Mouse (Mus musculus): ENCODE data around the gene Ifna16. TPM values are rescaled to one million over a fixed set of nuclear protein-coding genes. Genes with fewer than 3 reads are reported as not detected.

Ifna16 gene
- polyA plus RNA-seq (2014; fragmentation: Nextera tagmentation; extraction: Ambion mirVana) = not detected in 2 replicates

DNA sequence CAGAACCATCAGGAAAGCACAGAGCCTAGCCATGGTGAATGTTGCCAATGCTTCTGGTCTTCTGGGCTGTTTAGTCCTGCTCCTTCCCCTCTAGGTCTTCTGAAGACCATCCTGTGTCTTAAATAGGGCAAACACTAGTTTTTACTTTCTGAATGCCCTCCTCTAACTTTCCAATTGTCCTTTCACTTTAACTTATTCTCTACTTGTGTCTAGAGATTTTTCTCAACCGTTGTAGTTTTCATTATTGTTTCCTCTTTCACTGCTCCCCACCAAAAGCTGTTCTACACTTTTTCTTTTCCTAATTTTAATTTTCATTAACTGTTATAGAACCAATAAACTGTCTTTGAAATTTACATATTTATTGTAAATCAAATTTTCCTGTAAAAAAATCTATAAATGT, at the start of gene Ifna16:
Ifna16 (minus strand) TSS at position 101 of the 400 bp plus-strand sequence.
- H3K4me1 ChIP-seq (ENCODE audit: control insufficient read depth, insufficient read depth, low read length) = no peaks in the 10 kb centered on the region
- no peak for ATAC-seq (ENCODE audit: low FRiP score)

DNA sequence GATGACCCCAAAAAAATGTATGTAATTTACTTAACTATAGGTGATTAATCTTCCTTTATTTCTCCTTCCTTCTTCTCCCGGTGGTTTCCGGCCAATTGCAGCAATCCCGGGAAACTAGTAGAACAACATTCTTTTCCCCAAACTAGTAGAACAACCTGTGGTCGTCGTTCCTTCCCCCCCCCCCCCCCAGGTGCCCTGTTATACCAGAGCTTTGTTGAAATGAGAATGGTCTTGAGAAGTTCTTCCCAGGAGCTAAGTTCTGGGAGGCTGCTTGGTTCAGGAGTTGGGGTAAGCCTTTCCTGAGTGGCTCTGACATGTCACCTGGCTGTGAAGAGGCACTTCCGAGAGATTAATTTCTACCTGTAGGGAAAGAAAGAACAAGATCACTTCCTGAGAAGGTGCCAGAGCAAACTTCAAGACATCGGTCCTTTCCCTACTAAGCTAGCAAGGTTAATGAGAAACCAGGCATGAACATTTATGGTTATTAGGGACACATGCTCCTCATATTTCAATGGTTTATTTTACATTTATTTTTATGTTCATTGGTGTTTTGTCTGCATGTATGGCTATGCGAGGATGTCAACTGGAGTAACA, 46.9 kb upstream of the Ifna16 start:
- Histone ChIP-seq H3K27ac (ENCODE audit: low read depth, low read length) (no peak overlapping the region), H3K4me1 (ENCODE audit: control insufficient read depth, insufficient read depth, low read length) (peaks cover 19% of the 10 kb centered on the region), H3K9me3 (ENCODE audit: control insufficient read depth, low read length) (no peaks in the 10 kb centered on the region), H3K27me3 (ENCODE audit: control insufficient read depth, insufficient read depth, low read length) (no peaks in the 10 kb centered on the region), H3K4me2 (no peak overlapping the region), H3K9ac (ENCODE audit: low read length) (no peak overlapping the region), H3K4me3 (ENCODE audit: low read depth, low read length) (no peak overlapping the region), H3K36me3 (ENCODE audit: control insufficient read depth, insufficient read depth, low read length) (0 out of 2 replicates have a peak, but pooled peaks cover 3% of the 10 kb centered on the region)
- DNase-seq (ENCODE audit: low spot score, missing footprints) (no peak), ATAC-seq (ENCODE audit: low FRiP score) (no peak)
- 68% methylated on average over 8 of the region's 8 CpGs for WGBS

More for the DNA sequence above, at the start of gene Ifna16:
- no peak within 1 kb of the TSS for H3K4me3 ChIP-seq (ENCODE audit: low read depth, low read length)
- no peaks in the 10 kb centered on the region for H3K9me3 ChIP-seq (ENCODE audit: control insufficient read depth, low read length)
- H3K4me2 ChIP-seq = no peak within 1 kb of the TSS
- H3K36me3 ChIP-seq (ENCODE audit: control insufficient read depth, insufficient read depth, low read length) = no peaks in the 10 kb centered on the region
- DNase-seq (ENCODE audit: low spot score, missing footprints) = no peak
- 100% methylated on average over 1 of the region's 1 CpGs for WGBS
- no peaks in the 10 kb centered on the region for H3K27me3 ChIP-seq (ENCODE audit: control insufficient read depth, insufficient read depth, low read length)
- H3K9ac ChIP-seq (ENCODE audit: low read length) = no peak within 1 kb of the TSS
- H3K27ac ChIP-seq (ENCODE audit: low read depth, low read length) = no peak within 1 kb of the TSS

DNA sequence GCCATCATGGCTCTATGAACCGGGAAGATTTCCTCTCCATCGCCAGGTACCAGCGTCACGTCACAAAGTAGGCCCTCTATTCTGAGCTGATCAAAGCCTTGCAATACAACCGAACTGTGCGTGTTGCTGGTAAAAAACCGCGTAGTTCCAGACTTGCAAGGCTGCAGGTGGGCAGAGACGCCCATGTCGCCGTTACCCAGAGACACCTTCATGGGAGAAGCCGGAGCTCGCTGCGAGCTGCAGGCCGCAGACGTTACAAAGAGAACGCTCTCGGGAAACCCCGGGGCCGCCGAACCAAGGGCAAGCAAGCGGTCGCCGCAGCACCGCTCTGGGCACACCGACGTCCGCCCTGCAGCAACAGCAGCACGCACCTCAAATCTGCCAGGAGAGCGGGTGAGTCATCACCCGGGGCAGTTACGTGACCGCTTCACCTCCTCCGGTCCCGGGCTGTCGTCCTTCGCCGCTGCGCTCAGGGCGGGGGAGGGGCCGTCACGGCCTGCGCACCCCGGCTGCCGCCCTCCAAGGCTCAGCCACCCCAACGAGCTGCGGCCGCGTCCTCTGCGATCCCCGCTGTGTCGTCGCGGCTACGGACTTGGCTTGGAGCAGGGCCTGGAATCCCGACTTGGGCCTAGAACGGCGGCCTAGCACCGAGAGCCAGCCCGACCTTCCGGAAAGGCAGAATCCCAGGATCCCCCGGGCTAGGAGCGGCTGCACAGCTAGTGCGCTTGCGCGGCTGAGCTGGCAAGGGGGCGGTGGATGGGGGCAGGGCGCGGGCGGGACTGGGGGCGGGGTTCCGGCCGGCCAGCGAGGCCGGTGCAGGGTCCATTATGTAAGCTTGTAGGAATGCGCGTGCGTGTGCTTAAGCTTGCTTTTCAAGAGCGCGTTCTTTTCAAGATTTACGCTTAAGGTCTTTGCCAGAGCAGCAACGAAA, 45.3 kb upstream of the Ifna16 start, which contains the start of the genes Gm26566 and Klhl9:
Gm26566 (plus strand) TSS at position 15 of the 931 bp plus-strand sequence.
Klhl9 (minus strand) TSS at position 675 of the 931 bp plus-strand sequence.
- peak; percentile 99 for DNase-seq (ENCODE audit: low spot score, missing footprints)
- H3K4me3 ChIP-seq (ENCODE audit: low read depth, low read length) = peak within 1 kb of the TSS; percentile 90
- ATAC-seq (ENCODE audit: low FRiP score) = peak; percentile 98
- under 1% methylated on average over 81 of the region's 82 CpGs for WGBS
- no peaks in the 10 kb centered on the region for H3K27me3 ChIP-seq (ENCODE audit: control insufficient read depth, insufficient read depth, low read length)
- H3K9me3 ChIP-seq (ENCODE audit: control insufficient read depth, low read length) = no peaks in the 10 kb centered on the region
- H3K4me1 ChIP-seq (ENCODE audit: control insufficient read depth, insufficient read depth, low read length) = peaks cover 20% of the 10 kb centered on the region
- peak within 1 kb of the TSS; percentile 75 for H3K4me2 ChIP-seq
- H3K36me3 ChIP-seq (ENCODE audit: control insufficient read depth, insufficient read depth, low read length) = peaks cover 6% of the 10 kb centered on the region
- H3K9ac ChIP-seq (ENCODE audit: low read length) = peak within 1 kb of the TSS; percentile 98
- peak within 1 kb of the TSS; percentile 96 for H3K27ac ChIP-seq (ENCODE audit: low read depth, low read length)

DNA sequence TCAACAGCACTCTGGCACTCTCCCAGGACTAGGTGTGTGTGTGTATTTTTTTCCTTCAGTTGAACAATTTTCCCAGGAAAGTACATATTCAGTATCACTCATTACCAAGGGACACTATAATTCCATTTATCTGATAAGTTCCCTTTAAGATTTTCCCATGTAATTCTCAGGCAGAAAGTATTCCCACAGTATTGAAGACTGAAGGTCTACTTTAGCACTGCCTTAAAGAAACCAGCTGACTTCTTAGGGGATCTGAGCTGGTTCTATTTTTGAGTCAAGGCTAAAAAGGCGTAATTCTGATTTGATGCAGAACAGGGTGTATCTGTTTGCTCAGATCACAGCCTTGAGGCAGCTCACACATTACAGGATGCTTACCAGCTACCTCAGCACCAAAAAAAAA, 42.0 kb upstream of the Ifna16 start:
- H3K9ac ChIP-seq (ENCODE audit: low read length) = no peak overlapping the region
- H3K4me2 ChIP-seq = peak overlapping the region; percentile 47
- H3K4me1 ChIP-seq (ENCODE audit: control insufficient read depth, insufficient read depth, low read length) = peaks cover 20% of the 10 kb centered on the region
- no peaks in the 10 kb centered on the region for H3K27me3 ChIP-seq (ENCODE audit: control insufficient read depth, insufficient read depth, low read length)
- WGBS = 73% methylated on average over 1 of the region's 1 CpGs
- no peak overlapping the region for H3K27ac ChIP-seq (ENCODE audit: low read depth, low read length)
- H3K4me3 ChIP-seq (ENCODE audit: low read depth, low read length) = peak overlapping the region; percentile 18; the same call in 1 of the 2 replicates
- DNase-seq (ENCODE audit: low spot score, missing footprints) = no peak
- ATAC-seq (ENCODE audit: low FRiP score) = no peak
- H3K9me3 ChIP-seq (ENCODE audit: control insufficient read depth, low read length) = no peaks in the 10 kb centered on the region
- H3K36me3 ChIP-seq (ENCODE audit: control insufficient read depth, insufficient read depth, low read length) = peaks cover 13% of the 10 kb centered on the region

DNA sequence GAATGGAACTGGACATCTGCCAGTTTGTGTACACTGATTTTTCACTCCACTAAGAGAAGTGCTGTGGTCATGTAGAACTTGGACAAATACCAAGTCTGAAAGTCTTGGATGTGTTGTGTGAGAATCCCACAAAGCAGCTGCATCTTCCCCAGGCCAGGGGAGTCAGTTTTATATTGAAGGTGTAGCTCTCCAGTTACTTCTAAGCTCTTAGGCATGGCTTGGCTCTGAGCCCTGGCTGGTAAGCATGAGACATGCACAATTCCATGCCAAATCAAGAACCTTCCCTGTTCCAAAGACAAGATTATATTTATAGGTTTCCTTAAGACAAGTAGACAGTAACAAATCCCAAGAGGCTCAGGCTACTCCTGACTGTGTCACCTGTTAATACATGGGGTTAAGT, 38.3 kb upstream of the Ifna16 start:
- no peak for DNase-seq (ENCODE audit: low spot score, missing footprints)
- Histone ChIP-seq H3K4me3 (ENCODE audit: low read depth, low read length) (no peak overlapping the region), H3K4me2 (no peak overlapping the region), H3K9ac (ENCODE audit: low read length) (no peak overlapping the region), H3K9me3 (ENCODE audit: control insufficient read depth, low read length) (no peaks in the 10 kb centered on the region), H3K4me1 (ENCODE audit: control insufficient read depth, insufficient read depth, low read length) (peaks cover 7% of the 10 kb centered on the region), H3K36me3 (ENCODE audit: control insufficient read depth, insufficient read depth, low read length) (peaks cover 12% of the 10 kb centered on the region), H3K27ac (ENCODE audit: low read depth, low read length) (no peak overlapping the region), H3K27me3 (ENCODE audit: control insufficient read depth, insufficient read depth, low read length) (no peaks in the 10 kb centered on the region)
- no peak for ATAC-seq (ENCODE audit: low FRiP score)

DNA sequence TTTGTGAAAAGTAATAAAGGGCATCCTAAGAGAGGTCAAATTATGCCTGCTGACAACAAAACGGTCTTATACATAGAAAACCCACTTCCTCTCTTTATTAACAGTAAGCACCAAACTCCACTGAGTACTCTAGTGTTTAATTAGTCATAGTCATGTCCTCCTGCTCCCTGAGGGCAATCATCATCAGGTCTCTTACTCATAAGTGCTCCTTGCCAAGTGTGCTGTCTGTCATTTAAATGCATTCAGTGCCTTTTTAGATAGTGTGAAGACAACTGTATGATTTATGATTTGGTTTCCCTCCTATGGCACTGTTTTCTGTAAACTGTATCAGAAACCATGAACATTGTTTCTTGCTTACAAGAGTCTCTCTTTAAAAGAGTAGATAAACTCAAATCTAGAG, 37.6 kb upstream of the Ifna16 start:
- no peak for ATAC-seq (ENCODE audit: low FRiP score)
- DNase-seq (ENCODE audit: low spot score, missing footprints) = no peak
- Histone ChIP-seq H3K4me2 (no peak overlapping the region), H3K9ac (ENCODE audit: low read length) (no peak overlapping the region), H3K27me3 (ENCODE audit: control insufficient read depth, insufficient read depth, low read length) (no peaks in the 10 kb centered on the region), H3K36me3 (ENCODE audit: control insufficient read depth, insufficient read depth, low read length) (peaks cover 12% of the 10 kb centered on the region), H3K27ac (ENCODE audit: low read depth, low read length) (no peak overlapping the region), H3K9me3 (ENCODE audit: control insufficient read depth, low read length) (no peaks in the 10 kb centered on the region), H3K4me1 (ENCODE audit: control insufficient read depth, insufficient read depth, low read length) (peaks cover 5% of the 10 kb centered on the region; the same call in 1 of the 2 replicates), H3K4me3 (ENCODE audit: low read depth, low read length) (no peak overlapping the region)
- 95% methylated on average over 1 of the region's 1 CpGs for WGBS

DNA sequence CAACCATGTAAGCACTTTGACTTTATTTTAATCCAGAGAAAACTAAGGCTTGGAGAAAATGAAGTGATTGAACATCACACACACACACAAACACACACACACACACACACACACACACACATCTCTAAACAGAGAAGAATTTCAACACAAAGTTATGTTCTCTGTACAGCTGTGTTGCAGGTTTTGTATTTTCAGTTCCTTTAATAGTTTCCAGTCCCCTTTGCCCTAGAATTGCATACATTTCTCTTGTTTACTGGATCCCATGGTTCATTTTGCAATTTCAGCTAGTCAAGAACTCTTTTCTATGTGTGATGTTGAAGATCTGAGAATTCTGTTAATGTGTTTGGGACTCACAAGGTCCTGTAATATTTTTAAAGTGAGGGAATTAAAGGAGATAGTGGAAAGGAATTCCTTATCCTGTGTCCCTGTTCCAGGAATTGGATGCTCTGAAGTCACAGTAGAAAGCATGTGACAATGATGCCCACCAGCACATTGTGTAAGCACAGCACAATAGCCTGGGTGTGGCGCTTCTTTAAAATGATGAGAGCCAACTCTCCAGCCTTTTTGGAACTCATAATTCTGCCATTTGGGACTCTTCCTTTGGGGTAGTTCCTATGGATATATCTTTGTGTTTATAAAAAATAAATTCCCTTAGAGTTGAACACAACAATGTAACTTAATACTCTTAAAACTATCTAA, 30.6 kb upstream of the Ifna16 start:
- no peak overlapping the region for H3K4me2 ChIP-seq
- 91% methylated on average over 1 of the region's 1 CpGs for WGBS
- H3K27ac ChIP-seq (ENCODE audit: low read depth, low read length) = no peak overlapping the region
- no peaks in the 10 kb centered on the region for H3K27me3 ChIP-seq (ENCODE audit: control insufficient read depth, insufficient read depth, low read length)
- no peak overlapping the region for H3K4me3 ChIP-seq (ENCODE audit: low read depth, low read length)
- H3K36me3 ChIP-seq (ENCODE audit: control insufficient read depth, insufficient read depth, low read length) = no peaks in the 10 kb centered on the region
- H3K9me3 ChIP-seq (ENCODE audit: control insufficient read depth, low read length) = no peaks in the 10 kb centered on the region
- DNase-seq (ENCODE audit: low spot score, missing footprints) (no peak), ATAC-seq (ENCODE audit: low FRiP score) (no peak)
- H3K9ac ChIP-seq (ENCODE audit: low read length) = no peak overlapping the region
- no peaks in the 10 kb centered on the region for H3K4me1 ChIP-seq (ENCODE audit: control insufficient read depth, insufficient read depth, low read length)

DNA sequence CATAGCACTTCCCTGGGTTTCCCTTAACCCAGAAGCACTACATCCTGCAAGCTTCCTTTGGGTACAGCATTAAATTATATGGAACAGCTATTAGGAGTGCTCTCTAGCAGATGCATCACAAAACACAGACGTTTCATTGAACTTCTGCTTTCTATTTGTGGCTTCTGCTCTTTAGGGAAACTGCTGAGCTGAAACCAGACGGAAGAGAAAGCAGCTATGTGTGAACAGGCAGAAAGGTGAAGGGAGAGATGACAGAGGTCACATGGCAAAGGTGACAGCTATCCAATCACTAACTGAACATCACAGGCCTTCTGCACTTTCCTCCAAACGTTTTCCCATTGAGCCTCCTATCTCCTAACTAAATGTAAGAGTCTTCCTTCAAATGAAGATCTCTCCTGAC, 29.2 kb upstream of the Ifna16 start:
- Histone ChIP-seq H3K4me2 (no peak overlapping the region), H3K27me3 (ENCODE audit: control insufficient read depth, insufficient read depth, low read length) (no peaks in the 10 kb centered on the region), H3K9me3 (ENCODE audit: control insufficient read depth, low read length) (no peaks in the 10 kb centered on the region), H3K4me3 (ENCODE audit: low read depth, low read length) (no peak overlapping the region), H3K4me1 (ENCODE audit: control insufficient read depth, insufficient read depth, low read length) (no peaks in the 10 kb centered on the region), H3K27ac (ENCODE audit: low read depth, low read length) (no peak overlapping the region), H3K9ac (ENCODE audit: low read length) (no peak overlapping the region), H3K36me3 (ENCODE audit: control insufficient read depth, insufficient read depth, low read length) (no peaks in the 10 kb centered on the region)
- DNase-seq (ENCODE audit: low spot score, missing footprints) (no peak), ATAC-seq (ENCODE audit: low FRiP score) (no peak)
- 53% methylated on average over 3 of the region's 3 CpGs for WGBS
